Mouse (Mus musculus) erythroid progenitor cell, adult 5-6 weeks (primary cell): ENCODE measurements around the gene Alg9. TPM values are rescaled to one million over a fixed set of nuclear protein-coding genes. Genes with fewer than 3 reads are reported as not detected.
A peak's percentile ranks its signal among the peaks of the same experiment; 100 is the strongest.

ENCODE experiments used
- ATAC-seq: replicated peaks from 2 replicates; pipeline ENCODE4 v1.8.0; 2016; ENCODE audit warnings: moderate number of reproducible peaks, mild to moderate bottlenecking, moderate TSS enrichment, inconsistent platforms; ENCODE audit not compliant: poor library complexity, low FRiP score, severe bottlenecking
- total RNA-seq, 2 experiments: library from RNA; stranded (forward) in 1 of 2; stranded (reverse) in 1 of 2; fragments of 150-400 nt in 1 of 2; fragments of 186-747, 209-891 nt in 1 of 2; gene quantifications; 2 replicates each; pipeline versions ENCODE4 v1.2.3 to v1.2.4; 2015 to 2017; ENCODE audit warnings: low replicate concordance in 2 of 2

Gene Alg9
- total RNA-seq (2015; ENCODE audit: low replicate concordance) (16.8 and 45.4 TPM in 2 replicates), total RNA-seq (2017; ENCODE audit: low replicate concordance) (11.4 and 14.8 TPM in 2 replicates)

DNA sequence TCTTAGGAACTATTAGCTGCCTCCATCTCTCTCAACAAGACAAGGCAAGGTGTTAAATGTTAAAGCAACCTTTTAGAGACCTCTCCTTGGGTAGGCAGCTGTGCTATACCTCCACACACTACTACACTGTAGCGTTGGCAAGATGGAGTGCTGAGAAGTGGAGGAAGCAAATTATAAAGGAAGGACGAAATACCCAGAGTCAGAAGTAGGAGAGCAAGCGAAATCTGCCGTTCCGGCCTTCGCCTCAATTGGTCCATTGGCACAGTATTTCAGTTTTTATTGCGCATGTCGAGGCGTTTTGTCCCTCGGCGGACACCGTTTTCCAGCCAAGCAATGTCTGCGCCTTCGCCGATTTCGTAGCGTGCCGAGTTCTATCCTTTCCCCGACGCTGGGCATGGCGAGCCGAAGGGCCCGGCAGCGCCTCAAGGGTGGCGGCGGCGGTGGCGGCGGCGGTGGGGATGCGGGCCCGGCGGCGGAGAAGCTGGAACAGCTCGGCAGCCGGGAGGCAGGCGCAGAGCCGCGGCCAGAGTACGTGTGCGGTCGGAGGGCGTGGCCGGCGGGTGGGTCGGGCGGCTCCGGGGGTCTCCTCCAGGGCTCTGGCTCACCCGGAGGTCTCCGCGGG, at the start of gene Alg9, which contains the start of gene 1110032A03Rik:
Alg9 (plus strand) TSS at position 29 of the 622 bp plus-strand sequence.
1110032A03Rik (minus strand) TSS at position 530 of the 622 bp plus-strand sequence.
- peak; percentile 79 for ATAC-seq

DNA sequence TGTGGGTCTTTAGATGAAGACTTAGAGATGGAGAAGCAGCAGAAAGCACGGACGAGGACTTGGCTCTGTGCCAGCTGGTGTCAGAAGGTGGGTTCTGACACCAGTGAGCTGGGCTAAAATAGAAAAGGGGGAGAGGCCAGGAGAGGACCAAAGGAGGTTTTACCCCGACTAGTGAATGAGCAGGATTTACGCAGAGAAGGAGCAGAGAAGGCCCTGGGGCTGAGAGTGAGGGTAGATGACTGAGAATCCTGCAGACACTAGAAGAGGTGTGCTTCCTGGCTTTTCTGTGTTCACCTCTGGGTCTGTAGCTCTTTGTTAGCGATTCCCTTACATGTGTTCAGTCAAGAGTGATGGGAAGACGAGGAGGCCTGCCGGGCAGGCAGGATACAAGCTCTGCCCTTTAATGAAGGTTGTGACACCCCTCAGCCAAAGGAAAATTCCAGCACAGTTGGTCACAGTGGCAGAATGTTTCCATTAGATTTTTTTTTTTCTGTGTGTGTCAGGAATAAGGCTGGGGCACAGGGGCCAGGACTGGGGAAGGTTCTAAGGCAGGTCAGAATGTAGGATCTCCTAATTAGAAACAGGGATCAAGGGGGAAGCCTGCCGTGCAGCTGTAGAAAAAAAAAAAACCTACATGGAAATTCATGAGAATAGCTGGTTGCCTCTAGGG, 48.8 kb upstream of the Alg9 start:
- ATAC-seq, result no peak

DNA sequence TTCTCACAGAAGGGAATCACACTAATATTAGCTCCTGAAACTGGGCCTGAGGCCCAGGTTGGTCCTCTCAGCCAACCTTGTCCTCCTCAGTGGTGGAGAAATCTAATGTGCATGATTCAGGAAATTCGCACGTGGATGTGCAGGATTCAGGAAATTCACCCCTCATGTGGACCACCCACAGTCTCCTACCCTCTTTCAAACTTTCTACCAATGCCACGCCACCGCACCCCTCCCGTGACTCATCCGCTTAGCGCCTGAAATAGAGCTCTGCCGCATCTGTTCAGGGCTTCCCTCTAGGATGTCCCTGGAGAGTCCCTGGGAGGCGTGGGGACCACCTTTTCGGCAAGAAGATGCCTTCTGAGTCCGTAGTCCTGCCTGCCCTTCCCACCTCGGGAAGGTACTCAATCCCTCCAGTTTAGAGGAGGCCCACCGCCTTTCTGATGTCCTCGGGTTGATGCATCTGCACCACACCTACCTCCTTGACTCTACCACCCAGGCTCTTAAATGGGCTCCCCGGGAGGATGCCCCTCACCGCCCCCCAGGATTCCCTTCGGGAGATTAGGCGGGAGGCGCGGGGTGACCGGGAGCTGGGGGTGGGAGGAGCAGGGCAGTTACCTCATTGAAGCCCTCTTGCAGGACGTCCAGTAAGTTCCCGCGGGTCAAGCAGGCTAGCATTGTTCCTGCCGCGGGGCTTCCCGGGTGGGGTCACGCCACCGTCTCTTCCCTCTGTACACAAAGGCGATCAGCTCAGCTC, 47.5 kb upstream of the Alg9 start:
- ATAC-seq, result no peak

DNA sequence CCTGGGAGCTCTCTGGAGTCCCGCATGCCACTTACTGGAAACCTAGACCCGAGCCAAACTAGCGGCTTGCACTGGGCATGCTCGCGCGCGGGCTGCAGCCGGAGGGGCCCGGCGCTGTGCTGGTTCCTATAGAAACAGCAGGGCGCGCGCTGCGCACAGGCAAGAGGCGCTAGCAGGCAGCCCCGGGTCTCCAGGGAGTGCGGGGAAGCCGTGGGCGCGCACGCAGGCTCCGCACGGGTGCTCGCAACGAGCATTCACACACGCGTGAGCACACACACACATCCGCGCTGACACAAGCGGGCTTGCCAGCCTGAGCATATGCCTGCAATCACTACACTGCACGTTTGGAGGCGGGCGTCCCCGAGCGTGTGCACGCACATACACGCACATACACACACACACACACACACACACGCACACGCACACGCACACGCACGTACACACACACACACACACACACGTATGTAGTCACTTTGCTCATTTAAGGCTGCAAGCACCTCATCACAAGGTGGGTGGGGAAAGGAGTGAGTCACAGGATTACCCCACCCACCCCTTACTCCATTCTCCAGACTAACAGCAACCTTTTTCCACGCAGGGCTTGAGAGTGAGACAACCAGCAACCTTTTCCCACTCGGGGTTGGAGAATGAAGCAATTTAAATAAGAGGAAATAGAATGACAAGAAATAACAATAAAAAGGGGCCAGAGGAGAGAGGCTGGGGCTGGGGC, 46.7 kb upstream of the Alg9 start:
- no peak for ATAC-seq

DNA sequence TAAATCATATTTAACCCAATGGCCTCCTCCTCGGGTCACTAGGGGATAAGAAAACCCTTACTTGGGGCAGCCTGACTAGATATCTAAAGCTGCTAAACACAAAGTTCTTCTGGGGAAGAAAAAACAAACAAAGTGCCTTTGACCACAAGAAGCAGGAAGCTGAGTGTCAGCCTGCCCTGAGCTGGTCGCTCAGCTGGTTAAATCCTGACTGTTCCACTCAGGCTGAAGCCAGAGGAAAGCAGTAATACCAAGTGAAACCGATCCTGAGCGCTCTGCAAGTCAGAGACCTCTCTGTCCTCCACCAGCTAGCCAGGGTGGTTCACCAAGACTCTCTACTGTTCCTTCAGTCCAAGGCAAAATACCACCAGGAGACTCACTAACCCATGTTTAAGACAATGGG, 45.2 kb upstream of the Alg9 start:
- no peak for ATAC-seq

DNA sequence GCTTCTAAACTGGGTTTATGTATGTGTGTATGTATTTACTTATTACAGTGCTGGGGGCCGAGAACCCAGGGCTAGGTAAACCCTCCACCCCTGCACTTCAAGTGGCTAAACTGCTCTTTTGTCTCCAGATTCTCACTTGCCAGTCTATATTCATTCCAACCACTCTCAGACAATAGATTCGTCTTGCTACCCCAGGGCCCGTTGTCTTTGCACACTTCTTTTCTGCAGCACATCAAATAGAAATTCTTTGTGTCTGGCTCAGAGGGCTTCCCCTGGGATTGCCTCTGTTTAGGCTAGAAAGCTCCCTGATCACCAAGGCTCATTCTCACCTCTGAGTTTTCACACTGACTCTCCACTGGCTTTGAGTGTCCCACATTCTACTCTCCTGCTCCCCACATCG, 42.3 kb upstream of the Alg9 start:
- ATAC-seq, result no peak

DNA sequence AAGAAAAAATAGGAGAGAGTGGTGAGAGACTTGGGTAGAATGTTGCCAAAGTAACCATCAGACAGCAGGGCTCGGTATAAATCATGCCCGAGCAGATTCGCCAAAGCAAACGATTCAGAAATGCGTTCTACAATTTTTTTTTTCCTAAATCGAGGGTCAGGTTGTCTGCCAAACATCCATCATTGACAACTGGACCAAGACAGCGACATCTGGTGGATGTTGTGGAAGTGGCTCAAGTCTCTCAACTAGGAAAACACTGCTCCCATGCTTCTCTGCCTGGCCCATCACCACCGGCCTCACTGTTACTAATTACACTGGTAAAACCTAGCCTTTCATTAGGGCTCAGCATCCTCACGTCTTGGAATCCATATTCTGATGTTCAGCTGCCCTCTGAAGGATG, 39.8 kb upstream of the Alg9 start:
- ATAC-seq, result no peak

DNA sequence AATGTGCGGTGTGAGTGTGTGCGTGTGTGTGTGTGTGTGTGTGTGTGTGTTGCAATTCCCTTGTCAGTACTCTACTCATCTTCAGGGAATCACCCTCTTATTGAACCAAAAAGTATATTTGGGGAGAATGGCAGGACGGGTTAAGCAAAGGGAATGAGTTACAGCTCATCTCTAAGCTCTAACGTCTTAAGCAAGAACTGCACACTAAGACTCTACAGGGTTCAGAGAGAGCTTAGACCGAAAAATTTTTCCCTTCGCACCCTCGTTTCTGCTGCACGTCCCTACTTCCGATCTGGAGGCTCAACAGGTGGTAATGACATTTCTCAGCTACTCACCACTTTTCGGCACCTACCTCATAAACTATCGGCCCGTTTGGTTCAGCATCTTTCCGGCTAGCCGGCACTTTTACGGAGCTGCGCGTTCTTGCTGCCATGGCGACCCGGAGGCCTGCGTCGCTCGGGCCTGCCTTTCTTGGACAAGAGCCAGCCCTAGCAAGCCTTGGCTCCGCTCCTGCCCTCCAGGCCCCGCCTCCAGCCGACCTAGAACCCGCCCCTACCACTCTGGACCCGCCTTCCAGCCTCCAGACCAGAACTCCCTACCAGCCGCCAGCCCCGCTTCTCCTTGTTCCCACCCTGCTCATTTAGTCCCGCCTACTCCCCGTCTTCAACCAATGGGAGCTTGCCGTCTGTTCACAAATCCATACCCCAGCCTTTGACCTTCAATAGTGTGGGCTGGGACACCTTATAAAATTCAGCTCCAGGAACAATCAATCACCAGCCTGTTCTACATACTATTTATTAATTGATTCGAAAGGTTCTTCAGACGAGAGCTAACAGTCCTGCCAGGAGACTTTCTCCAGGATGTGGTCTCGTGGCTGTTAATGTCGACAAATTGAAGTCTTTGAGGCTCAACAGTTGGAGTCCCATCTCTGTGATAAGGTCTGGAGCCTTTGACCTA, 35.6 kb upstream of the Alg9 start, which contains the start of gene Dixdc1:
Dixdc1 (minus strand) TSS at position 604 of the 957 bp plus-strand sequence.
- ATAC-seq, result peak; percentile 96

DNA sequence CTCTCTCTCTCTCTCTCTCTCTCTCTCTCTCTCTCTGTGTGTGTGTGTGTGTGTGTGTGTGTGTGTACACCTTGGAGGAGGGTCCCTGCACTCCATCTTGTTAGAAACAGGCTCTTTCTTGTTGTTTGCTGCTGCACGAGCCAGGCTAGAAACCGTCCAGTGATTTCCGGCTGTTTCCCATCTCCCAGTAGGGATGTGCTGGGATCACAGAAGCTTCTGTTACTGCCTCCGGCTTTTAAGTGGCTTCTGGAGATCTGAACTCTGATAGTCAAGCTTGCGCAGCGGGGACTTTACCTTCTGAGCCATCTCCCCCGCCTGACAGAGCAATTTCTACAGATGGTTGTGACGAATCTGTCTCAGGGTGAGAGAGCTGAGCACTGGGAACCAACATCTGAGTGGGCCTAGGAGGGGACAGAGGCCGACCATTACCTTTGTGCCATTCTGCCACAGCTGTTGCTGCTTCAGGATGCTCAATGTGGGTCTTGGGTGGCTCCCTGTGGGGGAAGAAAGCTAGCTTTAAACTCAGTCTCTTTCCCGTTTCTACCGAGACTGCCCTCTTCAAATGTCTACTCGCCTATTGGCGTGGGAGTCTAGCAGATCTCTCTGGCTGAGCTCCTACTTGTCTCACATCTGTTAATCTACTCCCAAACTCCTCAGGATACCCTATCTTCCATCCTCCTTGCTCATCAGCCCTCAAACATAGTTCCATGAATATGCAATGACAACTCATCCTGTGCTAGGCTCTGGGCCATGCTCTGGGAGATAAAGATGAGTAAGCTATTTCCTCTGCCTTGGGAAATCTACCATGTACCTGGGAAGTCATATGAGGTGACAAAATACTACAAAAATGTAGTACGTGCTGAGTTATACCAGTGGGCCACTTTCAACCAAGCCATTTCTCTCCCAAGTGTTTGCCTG, 33.7 kb upstream of the Alg9 start:
- ATAC-seq, result no peak

DNA sequence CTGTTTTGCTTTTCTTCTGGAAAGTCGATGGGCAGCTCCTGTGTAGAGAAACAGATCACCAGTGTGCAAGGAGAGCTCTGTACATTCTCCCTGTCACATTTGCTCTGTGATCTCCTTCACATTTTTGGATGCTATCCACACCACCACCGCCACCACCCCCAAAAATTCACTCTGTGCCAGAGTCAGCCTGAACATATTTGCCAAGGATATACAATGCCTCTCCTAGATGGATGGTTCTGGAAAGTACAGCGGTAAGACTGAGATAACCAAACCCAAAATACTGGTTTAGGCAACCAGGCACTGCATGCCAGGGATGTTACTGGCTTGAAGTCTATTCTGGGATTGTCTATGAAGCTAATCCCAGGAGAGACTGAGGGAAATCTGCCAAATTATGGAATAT, 32.6 kb upstream of the Alg9 start:
- no peak for ATAC-seq

DNA sequence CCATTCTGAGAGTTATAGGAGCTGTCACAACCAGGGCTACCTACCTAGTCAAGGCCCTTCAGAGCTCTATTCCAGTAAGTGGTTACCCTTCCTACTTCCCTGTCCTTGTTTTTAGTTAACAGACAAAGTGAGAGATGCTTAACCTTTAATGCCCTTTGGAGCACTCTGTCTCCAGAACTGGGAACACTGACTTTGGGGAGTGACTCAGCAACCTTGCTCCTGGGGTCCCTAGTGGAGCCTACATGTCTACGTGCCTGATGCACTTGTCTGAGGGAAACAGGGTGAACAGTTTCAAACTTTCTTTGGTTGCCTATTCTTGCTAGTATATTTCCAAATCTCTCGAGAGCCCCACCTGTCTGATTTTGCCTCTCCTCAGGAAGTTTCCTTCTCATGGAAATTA, 32.1 kb upstream of the Alg9 start:
- no peak for ATAC-seq

DNA sequence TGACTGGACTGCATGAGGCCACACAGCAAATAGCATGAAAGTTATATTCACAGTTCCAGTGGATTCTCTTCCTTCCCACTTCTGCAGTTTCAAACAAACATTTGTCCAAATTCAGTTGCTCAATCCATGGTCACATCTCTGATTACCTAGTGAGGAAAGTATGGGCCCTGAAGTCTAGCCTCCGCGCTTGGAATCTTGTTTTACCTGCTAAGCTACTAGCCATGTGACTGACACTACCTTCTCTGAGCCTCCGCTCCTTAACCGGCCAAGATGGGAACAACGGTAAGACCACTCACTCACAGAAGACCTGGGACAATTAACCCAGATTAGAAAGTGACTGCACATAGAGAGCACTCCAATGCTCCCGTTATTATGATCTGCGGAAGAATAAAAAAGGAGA, 29.0 kb upstream of the Alg9 start:
- ATAC-seq, result no peak

DNA sequence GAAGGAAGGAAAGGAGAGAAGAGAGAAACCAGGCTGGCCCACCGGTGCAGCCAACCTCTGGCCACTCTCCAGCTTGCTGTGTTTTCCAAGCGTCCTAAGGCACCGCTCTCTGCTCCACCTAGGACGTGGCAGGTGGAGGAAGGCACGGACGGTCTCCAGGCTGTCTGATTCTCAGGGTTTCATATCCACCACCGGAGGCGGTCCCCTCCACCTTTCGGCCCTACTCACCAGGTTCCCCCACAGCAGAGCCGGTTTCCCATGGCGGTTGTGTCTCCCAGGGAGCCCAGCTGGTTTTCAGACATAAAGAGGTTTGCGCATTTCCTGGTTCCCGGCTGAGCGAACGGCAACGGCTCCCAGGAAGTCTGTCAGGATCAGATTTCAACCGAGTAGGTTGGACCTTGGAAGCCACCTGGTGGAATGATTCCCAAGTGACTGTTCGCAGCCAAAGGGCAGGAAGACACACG, 28.6 kb upstream of the Alg9 start, which contains the start of gene 2310030G06Rik:
2310030G06Rik (minus strand) TSS at position 323 of the 464 bp plus-strand sequence.
- no peak for ATAC-seq

DNA sequence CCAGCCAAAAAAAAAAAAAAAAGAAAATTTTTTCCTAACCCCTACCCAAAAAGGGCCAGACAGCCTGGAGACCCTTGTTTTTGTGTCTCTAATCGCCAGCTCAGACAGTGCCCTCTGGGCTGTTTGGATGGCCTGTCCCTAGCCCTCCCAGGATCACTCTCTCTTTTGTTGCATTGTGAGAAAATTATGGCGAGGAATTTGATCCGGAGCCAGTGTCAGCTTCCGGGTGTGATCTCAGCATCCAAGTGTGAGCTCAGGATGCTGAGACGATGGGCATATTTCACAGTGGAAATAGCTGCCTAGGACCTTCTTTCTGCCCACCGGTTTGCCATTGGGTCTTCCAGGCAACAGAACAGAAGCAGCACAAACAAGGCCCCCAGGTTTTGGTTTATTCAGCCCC, 24.1 kb upstream of the Alg9 start:
- no peak for ATAC-seq

DNA sequence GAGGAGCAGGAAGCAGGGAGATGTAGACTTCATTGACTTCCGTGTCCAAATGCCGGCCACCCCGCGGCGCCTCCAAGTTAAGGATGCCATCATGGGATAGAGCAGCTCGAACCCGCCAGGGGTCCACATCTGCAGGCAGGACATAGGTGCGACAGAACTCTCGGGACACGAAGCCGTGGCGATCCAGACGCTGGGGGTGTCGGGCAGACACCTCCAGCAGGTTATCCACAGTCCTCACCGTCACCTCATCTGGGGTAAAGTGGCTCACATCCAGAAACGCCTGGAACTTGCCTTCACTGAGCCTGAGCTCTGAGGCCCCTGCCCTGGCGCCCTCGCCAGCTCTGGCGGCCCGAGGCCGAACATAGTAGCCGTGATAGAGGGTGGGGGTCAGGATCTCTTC, 23.5 kb upstream of the Alg9 start, which contains the start of gene Cryab:
Cryab (plus strand) TSS at position 3 of the 400 bp plus-strand sequence.
- no peak for ATAC-seq

DNA sequence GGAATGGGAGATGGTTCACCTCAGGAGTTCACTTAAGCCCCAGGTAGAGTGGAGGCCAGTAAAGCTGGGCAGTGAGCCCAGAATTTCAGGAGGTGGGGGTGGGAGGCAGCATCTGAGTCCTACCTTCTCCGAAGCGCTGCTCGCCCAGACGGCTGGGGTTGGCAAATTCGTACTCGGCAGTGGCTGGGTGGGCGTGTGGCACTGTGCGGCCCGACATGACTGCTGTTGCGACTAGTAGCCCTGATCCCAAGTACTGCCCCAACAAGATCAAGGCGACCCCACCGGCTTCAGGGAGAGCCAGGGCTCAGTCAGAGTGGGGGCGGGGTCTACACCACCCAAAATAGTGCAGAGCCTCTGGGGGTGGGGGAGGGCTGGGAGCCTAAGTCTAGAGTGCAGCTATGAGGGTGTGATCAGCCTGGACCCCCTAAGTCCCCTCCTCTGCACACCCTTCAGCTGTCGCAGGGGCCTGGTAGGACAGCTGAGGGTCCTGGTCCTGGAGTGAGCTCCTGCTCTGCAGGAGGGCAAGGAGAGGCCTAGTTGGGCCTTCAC, 22.7 kb upstream of the Alg9 start, which contains the start of gene Hspb2:
Hspb2 (minus strand) TSS at position 301 of the 549 bp plus-strand sequence.
- ATAC-seq, result no peak
